Mouse (Mus musculus) right cerebral cortex, postnatal 25 days (tissue): ENCODE data around the gene Cnnm3.
A peak's percentile ranks its signal among the peaks of the same experiment; 100 is the strongest.

ENCODE experiments used
- DNase-seq: peaks from one replicate; pipeline ENCODE4 v3.0.0; 2022

Cnnm3 gene

DNA sequence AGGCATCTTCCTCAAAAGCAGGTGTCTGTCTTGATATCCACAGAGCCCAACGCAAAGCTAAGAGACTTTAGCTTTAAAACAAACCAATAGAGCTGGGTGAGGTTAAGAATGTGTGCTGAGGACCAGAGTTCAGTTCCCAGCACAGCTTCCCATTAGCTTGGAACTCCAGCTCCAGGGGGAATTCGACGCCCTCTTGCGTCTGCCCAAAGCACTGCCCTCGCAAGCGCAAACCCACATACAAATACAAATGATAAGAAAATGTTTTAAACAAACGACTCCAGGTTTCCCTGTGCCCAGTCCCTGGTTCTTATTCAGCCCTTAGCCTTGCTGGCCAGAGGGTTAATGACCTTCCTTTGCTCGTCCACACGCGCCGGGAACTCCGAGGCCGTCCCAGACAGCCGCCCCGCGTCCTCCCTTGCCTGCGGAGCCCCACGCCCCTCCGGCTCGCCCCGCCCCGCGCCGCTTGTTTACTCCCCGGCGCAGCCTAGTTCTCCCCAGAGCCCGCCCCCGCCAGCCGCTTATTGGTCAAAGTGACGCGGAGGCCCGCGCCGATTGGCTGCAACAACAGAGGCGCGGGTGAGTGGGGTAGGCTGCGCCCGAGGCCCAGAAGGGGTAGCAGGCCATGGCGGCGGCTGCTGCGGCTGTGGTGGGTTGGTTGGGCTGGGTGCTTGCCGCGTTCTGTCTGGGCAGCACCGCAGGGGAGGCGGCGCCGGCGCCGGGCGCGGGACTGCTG lies at the start of gene Cnnm3:
Cnnm3 (plus strand) TSS at position 579 of the 733 bp plus-strand sequence.
- peak; percentile 99 for DNase-seq

DNA sequence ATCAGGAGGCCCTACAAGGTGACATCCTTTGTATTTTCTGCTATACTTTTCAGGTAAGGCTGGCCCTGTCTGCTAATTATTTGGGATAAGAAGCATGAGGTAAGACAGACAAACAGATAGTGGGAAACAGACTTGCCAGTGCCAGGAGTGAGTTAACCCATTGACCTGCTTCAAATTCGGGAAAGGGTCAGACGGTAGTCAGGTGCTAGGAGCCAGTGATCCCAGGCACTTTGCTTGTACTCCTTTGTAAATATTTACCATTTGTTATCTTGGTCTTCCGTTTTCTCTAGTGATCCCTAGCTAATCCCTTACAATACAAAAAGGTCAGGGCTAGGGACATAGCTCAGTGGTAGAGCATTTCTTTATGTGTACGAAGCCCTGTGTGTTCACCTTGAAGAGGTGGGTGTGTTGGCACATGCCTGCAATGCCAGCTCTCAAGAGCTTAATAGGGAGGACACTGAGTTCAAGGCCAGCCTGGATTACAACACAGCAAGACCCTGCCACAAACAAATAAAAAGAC lies 46.0 kb upstream of the Cnnm3 start:
- no peak for DNase-seq

DNA sequence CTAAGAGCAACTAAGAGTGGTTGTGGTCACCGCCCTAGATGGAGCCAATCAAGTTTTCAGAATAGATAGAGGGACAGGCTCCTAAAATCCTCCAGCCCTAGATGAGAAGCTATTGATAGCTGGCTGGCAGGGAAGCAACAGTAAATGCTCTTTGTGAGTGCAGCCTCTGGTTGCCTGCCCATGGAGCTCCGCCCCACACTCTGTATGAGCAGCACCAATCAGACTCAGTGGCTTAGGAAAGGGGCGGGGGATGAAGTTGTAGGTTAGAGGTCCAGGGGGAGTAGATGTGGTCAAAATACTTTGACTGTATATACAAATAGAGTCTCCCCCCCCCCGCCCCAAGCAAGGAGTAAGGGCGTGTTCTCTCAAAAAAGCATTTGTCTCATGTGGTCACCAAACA lies 44.2 kb upstream of the Cnnm3 start:
- DNase-seq = no peak

DNA sequence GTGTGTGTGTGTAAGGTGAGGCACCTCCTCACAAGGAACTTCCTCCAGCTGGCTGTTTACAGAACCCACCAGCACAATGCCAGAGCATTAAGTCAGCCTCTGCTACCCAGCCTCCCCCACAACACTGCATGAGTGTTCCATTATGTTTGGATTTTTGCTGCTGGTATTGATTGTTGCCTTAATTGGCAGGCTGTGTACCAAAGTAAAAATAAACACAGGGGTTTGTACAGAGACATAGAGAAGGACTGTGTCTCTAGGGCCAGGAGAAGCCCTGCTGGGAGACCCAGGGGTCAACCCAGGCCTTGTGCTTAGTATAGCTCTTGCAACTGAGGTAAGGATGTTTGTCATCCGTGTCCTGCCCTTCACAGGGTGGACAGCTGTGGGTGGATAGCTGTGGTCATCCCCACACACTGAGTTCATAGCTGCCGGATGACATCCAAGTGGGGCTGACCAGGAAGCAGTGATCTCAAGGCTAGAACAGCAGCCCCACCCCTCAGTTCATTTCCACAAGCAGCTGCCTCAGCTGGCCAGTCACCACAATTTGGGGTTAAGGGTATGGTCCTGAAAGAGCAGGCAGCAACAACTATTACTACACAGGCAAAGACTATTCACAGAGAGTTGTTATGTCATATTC lies 41.7 kb upstream of the Cnnm3 start:
- DNase-seq = no peak

DNA sequence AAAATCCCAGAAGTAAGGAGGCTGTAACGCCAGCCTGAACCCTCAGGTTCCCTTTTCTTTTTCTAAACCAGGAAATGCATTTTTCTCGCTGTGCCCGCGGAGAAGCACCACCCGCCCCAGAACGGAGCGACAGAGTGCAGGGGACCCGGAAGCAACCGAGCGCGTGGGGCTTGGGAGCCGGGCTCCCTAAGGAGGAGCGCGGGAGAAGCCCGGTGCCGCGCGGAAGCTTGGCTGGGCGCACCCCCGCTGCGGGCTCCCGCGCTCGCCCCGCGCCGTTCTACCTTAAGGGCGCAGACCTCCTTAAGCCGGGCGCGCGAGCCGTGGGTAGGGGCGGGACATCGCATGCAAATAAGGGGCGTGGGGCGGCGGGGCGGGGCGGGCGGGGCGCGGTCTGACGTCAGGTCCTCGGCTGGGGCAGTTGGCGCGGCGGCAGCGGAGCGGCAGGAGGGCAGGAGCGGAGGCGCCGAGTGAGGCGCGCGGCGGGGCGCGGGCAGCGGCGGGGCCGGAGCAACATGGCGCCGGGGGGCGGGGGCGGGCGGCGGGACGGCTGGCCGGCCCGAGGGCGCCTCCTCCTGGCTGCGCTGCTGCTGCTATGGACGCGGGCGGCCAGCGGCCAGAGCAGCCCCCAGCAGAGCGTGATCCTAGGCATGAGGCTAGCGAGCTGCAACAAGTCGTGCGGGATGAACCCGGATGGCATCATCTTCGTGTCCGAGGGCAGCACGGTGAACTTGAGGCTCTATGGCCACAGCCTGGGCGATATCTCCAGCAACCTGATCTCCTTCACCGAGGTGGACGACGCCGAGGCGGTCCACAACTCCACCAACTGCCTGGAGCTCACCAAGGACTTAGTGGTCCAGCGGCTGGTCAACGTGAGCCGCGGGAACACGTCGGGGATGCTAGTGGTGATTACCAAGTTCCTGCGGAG lies 40.2 kb upstream of the Cnnm3 start, which contains the start of gene Cnnm4:
Cnnm4 (plus strand) TSS at position 440 of the 925 bp plus-strand sequence.
- DNase-seq = peak; percentile 87

DNA sequence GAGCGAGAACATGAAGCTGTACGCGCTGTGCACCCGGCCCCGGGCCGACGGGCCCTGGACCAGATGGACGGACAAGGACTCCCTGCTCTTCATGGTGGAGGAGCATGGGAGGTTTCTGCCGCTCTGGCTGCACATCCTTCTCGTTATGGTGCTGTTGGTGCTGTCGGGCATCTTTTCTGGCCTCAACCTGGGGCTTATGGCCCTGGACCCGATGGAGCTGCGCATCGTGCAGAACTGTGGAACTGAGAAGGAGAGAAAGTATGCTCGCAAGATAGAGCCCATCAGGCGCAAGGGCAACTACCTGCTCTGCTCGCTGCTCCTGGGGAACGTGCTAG lies 39.6 kb upstream of the Cnnm3 start:
- peak; percentile 31 for DNase-seq

DNA sequence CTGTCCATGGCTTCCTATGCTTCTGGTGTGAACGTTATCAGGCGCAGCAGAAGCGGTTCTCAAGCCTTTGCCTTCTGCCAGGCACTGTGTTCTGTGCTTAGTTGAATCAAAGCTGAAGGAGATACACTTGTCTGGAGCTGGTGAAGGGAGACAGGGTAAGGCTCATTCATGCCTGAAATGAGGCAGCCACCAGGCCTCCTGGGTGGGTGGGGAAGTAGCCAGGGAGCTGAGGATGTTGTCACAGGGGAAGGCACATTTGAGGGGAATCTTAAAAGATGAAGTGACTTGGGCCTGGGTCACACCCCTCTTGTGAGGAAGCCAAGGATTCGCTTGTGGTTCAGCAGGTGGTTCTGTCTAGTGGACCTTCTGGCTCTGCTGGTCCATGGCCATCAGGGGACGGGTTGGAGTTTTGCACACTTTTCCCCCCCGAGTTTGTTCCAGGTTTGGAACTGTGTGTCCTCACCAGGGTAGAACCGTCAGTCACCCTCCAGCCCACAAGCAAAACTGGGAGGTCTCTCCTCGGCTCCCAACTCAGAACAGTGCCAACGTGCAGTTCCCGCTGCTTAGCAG lies 38.4 kb upstream of the Cnnm3 start:
- peak; percentile 22 for DNase-seq

DNA sequence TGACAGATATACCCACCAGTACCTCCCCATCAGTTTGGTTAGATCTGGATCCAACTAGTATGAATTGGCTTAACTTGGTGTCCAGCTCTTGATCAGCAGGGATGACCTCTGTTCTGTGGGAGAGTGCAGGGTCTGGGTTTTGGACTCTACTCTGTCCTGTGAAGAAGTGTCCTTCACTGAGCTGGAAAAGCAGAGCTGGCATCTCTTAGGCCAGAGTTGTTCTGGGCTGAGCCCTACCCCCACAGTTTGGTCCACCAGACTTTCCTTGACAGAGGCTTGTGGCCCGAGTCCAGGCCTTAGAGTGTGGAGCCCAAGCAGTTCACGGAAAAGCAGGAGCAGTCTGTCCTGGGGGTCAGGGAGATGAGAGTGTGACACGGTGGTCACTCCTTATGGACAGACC lies 37.0 kb upstream of the Cnnm3 start:
- no peak for DNase-seq

DNA sequence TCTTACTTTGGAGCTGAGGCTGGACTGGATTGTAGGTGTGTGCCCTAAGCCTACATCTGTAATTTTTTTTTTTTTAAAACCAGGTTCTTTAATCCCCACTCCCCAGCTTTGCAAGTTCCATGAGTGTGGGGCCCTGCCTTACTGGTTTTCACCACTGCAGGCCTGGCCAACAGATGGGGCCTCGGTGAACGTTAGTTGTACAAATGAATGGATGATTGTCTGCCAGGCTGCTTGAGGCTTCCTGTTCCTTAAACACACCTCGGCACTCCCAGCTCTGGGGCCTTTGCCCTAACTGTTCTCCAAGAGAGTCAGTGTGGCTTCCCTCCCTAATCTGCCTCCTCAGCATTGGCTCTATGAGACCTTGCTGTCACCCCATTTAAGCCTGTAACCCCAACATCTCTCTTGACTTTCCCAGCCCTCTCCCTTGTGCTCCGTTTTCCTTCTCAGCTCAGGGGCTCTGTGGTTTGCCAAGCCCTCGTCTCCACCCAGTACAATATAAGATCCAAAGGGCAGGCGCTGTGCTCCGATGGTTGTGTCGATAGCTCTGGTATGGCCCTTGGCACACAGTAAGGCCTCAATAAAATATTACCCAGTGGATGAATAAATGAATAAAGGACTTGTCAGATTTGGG lies 36.1 kb upstream of the Cnnm3 start:
- DNase-seq = no peak

DNA sequence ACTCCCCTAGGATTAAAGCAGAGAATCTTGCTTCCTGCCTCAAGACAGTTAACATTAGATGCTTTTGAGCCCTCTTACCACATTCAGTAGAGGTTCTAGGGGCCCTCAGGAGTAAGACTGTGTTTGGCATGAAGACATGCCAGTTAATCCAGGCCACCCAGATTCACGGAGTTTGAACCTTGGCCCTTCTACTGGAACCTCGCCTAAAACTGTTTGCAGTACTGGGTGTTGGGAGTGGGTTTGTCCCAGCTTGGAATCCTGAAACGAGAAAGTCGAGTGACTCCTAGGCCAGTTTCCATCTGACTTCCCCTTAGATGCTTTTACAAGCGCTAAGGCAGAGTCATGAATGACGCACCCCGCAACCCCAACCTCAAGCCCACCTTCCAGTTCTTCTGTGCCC lies 35.2 kb upstream of the Cnnm3 start:
- DNase-seq = no peak

DNA sequence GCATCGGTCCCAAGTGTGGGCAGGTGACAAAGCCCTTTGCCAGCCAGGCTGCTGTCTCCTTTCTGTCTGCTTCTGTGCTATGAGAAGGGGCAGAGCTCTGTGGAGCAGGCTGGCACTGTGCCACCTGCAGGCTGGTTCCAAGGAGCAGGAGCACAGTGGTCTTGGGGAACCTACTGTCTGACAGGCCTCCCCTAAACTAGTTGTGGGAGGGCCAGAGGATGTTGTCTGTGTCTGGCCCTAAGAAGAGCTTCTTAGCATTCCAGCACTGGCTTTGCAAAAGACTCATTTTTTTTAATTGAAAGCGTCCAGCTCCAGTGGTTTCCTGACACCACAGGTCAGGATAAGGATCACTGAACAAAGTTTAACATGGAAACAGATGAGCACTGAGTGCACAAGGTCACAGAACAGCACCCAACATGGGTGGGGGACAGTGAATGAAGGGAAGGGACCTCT lies 33.3 kb upstream of the Cnnm3 start:
- DNase-seq = no peak

DNA sequence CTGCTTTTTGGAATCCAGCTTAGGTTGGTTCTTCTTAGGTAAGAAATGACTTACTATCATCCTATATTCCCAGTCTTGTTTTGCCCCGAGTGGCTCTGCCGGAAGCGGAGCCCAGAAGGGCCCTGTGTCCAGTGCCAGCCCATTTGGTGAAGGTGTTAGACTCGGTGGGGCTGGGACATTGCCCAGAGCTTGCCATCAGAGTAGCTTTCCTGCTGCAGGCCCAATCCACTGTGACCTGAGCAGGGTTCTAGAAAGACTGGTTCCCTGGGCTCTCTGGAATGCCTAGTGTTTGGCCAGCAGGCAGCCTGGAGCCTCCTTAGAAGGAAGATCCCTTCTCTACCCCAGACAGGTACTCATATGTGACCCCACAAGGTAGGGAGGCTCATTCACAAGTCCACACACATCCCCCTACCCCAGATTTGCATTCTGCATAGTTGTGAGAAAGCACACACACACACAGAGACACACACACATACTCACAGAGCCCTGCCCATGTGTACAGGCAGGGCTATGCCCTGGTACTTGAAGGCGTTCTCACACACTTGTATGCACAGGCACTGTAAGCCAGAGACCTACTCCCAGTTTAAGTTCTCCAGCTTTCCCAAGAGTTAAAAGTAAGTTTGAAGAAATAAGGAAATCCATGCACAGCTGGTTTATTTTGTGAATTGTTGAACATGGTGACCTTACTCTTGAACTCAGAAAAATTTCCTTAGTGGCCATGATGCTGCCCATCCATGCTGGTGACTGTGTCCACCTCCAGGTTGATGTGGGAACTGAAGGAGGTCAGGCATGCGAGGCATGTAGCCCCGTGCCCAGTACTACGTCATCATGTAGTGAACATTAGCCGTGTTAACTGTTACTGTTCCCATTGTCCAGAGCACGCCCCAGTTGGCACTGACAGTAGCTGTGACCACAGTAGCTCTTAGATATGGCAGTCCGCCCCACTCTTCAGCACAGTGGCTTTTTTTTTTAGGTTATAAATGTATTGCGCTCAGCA lies 31.5 kb upstream of the Cnnm3 start:
- DNase-seq = no peak

DNA sequence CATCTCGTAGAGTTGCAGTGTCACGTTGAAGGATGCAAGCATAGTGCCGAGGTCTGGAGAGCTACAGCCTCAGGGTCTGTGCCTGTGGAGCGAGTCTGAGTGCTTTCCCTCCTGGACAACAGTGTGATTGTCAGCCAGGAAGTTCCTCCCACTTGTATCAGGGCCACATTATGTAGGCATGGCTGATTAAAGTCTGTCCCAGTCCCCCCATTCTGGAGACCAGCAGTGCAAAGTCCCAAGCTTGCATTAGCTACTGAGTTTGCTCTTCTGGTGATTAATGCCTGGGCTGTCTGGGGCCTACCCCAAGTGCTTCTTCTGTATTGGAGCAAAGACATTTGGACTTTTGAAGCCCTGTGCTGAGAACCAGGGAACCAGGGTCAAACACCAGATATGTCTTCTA lies 27.8 kb upstream of the Cnnm3 start:
- no peak for DNase-seq

DNA sequence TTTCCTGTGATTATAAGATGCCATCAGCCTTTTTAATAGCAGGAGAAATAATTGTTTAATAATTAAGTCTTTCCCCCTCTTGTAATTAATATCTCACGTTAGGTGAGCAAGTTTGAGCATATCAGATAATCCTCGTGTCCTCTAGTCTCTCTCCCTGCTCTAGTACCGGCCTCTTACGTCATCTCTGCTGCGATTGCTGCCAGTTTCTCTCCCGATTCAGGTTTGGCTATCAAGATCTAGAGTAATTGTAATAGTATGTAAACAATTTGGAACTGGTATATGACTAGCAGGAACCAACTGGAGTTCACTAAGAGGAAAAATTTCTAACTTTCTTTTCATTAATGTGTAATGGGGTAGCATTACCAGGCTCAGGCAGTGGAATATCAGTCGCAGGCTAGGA lies 26.6 kb upstream of the Cnnm3 start:
- no peak for DNase-seq

DNA sequence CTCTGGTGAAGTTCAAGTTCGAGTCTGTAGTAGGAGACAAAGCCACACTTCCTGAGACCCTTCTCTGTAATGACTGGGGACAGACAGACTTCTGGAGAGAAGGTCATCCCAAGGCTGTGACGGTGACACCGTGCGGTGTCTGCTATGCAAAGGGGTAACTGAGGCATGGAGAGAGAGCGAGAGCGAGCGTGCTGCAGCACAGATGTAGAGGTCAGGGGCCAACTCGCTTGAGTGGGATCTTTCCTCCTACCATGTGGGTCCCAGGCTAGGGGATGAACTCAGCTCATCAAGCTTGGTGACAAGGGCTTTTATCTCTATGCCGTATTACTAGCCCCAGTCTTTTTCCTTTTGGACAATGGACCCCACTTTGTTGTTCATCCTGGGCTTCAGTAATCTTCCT lies 24.6 kb upstream of the Cnnm3 start:
- no peak for DNase-seq

DNA sequence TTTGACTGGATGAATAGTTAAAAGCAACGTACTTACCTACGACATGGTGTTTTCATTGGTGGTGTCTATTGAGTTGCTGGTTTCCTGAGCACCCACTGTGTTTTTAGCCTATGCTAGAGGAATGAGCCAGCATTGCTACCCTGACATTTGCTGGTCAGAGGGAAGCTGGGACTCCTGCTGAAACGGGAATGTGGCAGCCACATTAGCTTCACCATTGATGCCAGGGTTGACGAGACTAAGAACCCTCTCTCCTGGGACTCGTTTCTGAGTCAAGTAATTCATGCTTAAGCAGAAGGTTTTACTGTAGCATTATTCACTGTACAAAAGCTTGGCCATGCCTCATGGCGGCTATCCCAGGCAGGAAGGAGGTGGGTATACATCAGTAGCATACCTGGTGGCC lies 22.0 kb upstream of the Cnnm3 start:
- DNase-seq = no peak

DNA sequence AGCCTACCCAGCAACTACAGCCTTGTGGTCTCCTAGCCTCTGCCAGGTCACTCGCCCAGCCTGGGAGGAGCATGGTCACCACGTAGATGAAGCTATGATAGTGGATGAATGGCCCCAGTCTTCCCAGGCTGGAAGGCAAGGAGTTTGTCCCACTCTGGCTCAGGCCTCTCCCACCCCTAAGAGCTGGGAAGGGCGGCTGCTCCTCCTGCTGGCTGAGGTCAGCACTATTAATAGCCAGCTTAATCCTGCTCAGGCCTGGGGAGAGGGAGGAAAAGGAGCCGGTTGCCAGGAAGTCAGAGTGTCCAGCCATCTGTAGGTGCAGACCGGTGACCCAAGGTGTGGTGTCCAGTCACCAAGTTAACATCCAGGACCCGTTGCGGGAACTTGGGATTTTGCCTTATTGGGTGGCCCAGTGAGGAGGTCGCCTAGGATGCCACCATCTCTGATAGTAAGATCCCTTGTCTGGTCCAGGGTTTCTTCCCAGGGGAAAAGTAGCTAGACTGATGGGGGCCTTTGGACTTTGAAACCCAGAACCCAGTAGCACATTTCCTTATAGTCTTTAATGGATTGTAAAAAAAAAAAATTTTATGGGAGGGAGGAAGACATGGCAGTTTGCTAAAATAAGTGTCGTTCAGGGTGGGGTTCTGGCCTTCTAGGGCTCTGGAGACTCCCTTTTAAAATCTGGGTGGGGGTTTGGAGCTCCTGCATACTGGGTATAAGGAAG lies 19.1 kb upstream of the Cnnm3 start:
- no peak for DNase-seq

DNA sequence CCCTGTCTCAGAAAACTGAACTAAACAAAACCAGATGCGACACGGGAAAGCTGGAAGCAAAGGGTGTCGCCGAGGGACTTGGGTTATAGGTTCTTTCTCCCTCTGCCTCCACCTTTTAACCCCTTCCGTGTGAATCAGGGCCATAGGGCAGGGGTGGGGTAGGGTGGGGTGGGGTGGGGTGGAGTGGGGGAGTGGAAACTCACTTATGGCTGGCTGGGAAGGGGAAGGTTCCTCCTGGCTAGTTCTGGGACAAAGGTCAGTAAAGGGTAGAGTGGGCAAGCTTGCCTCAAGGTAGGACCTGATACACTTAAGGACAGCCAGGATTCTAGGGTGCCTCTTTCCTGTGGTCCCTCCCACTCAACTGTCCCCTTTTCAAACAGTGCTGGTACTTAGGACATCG lies 18.4 kb upstream of the Cnnm3 start:
- DNase-seq = no peak

DNA sequence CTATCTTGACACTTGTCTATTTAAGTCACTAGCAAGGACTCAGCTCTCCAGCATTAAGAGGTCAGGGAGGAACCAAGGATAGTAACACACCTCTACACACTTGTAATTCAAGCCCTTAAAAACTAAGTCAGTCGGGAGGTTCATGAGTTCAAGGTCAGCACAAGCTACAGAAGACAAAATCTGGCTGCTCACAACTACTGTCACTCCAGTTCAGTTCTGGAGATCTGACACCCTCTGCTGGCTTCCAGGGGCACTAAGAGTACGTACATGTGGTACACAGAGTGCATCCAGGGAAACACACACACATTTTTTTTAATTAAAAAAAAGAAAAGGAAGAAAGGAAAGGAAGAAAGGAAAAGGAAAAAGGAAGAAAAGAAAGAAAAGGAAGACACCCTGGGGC lies 14.9 kb upstream of the Cnnm3 start:
- no peak for DNase-seq

DNA sequence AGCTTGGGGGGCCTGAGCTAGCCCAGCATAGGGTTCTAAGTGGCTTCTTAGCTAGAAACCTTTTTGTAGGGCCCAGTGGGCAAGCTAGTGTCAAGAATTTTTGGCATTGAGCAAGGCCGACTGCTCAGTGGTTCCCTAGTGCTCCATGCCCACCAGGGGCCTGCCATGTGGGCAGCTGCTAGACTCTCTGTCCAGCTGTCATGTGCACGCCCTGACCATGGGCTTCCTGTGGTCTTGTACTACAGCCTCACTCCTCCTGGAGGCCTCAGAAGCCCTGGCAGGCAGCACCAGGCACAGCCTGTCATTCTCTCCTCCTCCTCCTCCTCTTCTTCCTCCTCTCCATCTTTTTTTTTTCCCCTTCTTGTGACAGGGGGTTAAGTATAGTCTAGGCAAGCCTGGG lies 14.4 kb upstream of the Cnnm3 start:
- no peak for DNase-seq

DNA sequence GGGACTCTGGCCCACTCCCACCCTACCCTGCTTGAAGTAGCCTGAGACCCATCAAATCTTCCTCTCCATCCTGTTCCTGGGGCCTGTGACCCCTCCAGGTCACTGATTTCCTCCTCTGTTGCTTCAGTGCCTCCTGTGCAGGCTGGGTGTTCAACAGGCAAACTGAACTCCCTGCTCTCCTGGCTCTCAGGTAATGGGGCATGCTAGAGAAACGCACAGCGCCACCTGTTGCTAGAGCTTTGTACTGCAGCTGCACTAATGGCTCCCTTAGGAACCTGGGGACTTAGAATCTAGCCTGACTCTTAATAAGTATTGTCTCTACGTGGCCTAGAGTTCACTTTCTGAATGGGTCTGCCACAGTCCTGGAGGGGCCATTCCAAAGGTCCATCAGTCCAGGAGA lies 10.4 kb upstream of the Cnnm3 start:
- peak; percentile 57 for DNase-seq
